Mouse (Mus musculus) liver, embryonic 14.5 days (tissue): Measurements from ENCODE around the gene Gm48552.

ENCODE experiments used
- CTCF ChIP-seq: IDR thresholded peaks from 2 replicates; pipeline ENCODE4 v1.5.1; 2016; ENCODE audit warnings: antibody characterized with exemption, low read depth, control low read depth
- EP300 ChIP-seq: IDR thresholded peaks from 2 replicates; pipeline ENCODE4 v1.6.1; 2016; ENCODE audit warnings: antibody characterized with exemption, low read depth

- TF ChIP-seq CTCF (no peak), EP300 (no peak)
Observed at GRCm38 (mm10) chr10:81429605-81430061, 40.8 kb downstream of the Gm48552 start.
